Mouse (Mus musculus) kidney, adult 2 months (tissue): ENCODE measurements at regions not wholly inside any gene's neighbourhood (a gene's known extent, or its start where the extent isn't known, plus 50 kb on each side); places are given as distances from the start of the nearest gene placed in this dataset.
A peak's percentile ranks its signal among the peaks of the same experiment; 100 is the strongest.

ENCODE experiments used
- DNase-seq: peaks from one replicate; pipeline ENCODE4 v3.0.0; 2021
- H3K27ac ChIP-seq: fragments of 200-500 bp; 2 replicates; pipeline ENCODE4 v1.5.1; 2012; ENCODE audit warnings: low read depth, low read length, control low read depth, inconsistent platforms; ENCODE audit not compliant: insufficient read depth
- H3K27me3 ChIP-seq: fragments of 200-500 bp; replicated peaks from 2 replicates; pipeline ENCODE4 v1.6.1; 2012; ENCODE audit warnings: mild to moderate bottlenecking, moderate library complexity, low read length, inconsistent platforms; ENCODE audit not compliant: control insufficient read depth, insufficient read depth
- H3K36me3 ChIP-seq: fragments of 200-500 bp; 2 replicates; pipeline ENCODE4 v1.6.1; 2012; ENCODE audit warnings: mild to moderate bottlenecking, moderate library complexity, low read length, inconsistent platforms; ENCODE audit not compliant: control insufficient read depth, insufficient read depth
- H3K4me1 ChIP-seq: fragments of 200-500 bp; 2 replicates; pipeline ENCODE4 v1.6.1; 2011; ENCODE audit warnings: low read length; ENCODE audit not compliant: control insufficient read depth, insufficient read depth
- H3K4me3 ChIP-seq: fragments of 200-500 bp; 2 replicates; pipeline ENCODE4 v1.5.1; 2011; ENCODE audit warnings: mild to moderate bottlenecking, low read depth, low read length, control low read depth; ENCODE audit not compliant: insufficient read depth
- CTCF ChIP-seq: fragments of 200-500 bp; conservative IDR thresholded peaks from 2 replicates; pipeline ENCODE4 v1.5.1; 2011; ENCODE audit warnings: low read depth, mild to moderate bottlenecking, control low read depth, low read length, moderate library complexity, mixed read lengths; ENCODE audit not compliant: insufficient read depth, insufficient read length
- POLR2A ChIP-seq: fragments of 200-500 bp; IDR thresholded peaks from one replicate; pipeline ENCODE4 v1.6.1; 2011; ENCODE audit warnings: low read depth, low read length, control low read depth
- WGBS: fragments of 180-500 bp; shearing (Covaris S2); methylation state at CpG from one replicate; pipeline ENCODE4 v1.1.7; 2018; 5-methylcytosine and 5-hydroxymethylcytosine counted together

GRCm38 (mm10) chr1:163574409-163575161 lies 150.4 kb downstream of the Mettl11b start:
- no peaks in the 10 kb centered on the region for H3K36me3 ChIP-seq
- no peak overlapping the region for H3K4me3 ChIP-seq
- H3K27me3 ChIP-seq = no peaks in the 10 kb centered on the region
- TF ChIP-seq POLR2A = no peak
- TF ChIP-seq CTCF = no peak
- no peak overlapping the region for H3K27ac ChIP-seq
- DNase-seq = no peak
- WGBS = 56% methylated on average over 16 of the region's 16 CpGs
- no peaks in the 10 kb centered on the region for H3K4me1 ChIP-seq

- DNase-seq = no peak
- Histone ChIP-seq H3K4me3 (no peak overlapping the region), H3K27ac (no peak overlapping the region), H3K4me1 (no peaks in the 10 kb centered on the region), H3K36me3 (no peaks in the 10 kb centered on the region), H3K27me3 (no peaks in the 10 kb centered on the region)
- TF ChIP-seq POLR2A = no peak
- no peak for TF ChIP-seq CTCF
- 100% methylated on average over 1 of the region's 1 CpGs for WGBS
These were observed 151.5 kb downstream of the Mettl11b start for GRCm38 (mm10) chr1:163573533-163573932.

GRCm38 (mm10) chr1:163563791-163564190 lies 160.3 kb upstream of the Gorab start:
- TF ChIP-seq CTCF (no peak), POLR2A (no peak)
- 65% methylated on average over 1 of the region's 1 CpGs for WGBS
- peak; percentile 7 for DNase-seq
- no peaks in the 10 kb centered on the region for H3K36me3 ChIP-seq
- no peaks in the 10 kb centered on the region for H3K27me3 ChIP-seq
- H3K27ac ChIP-seq = no peak overlapping the region
- H3K4me1 ChIP-seq = no peaks in the 10 kb centered on the region
- H3K4me3 ChIP-seq = no peak overlapping the region

GRCm38 (mm10) chr1:163563064-163563463 lies 159.6 kb upstream of the Gorab start:
- TF ChIP-seq CTCF (no peak), POLR2A (no peak)
- no peaks in the 10 kb centered on the region for H3K36me3 ChIP-seq
- DNase-seq = no peak
- H3K4me3 ChIP-seq = no peak overlapping the region
- WGBS = 94% methylated on average over 2 of the region's 2 CpGs
- no peaks in the 10 kb centered on the region for H3K4me1 ChIP-seq
- no peak overlapping the region for H3K27ac ChIP-seq
- H3K27me3 ChIP-seq = no peaks in the 10 kb centered on the region

GRCm38 (mm10) chr1:163562166-163562733 lies 158.8 kb upstream of the Gorab start:
- H3K27me3 ChIP-seq = no peaks in the 10 kb centered on the region
- H3K4me1 ChIP-seq = no peaks in the 10 kb centered on the region
- H3K36me3 ChIP-seq = no peaks in the 10 kb centered on the region
- WGBS = 47% methylated on average over 4 of the region's 4 CpGs
- DNase-seq = peak; percentile 13
- H3K4me3 ChIP-seq = no peak overlapping the region
- H3K27ac ChIP-seq = no peak overlapping the region
- TF ChIP-seq CTCF (no peak), POLR2A (no peak)

- H3K36me3 ChIP-seq = no peaks in the 10 kb centered on the region
- H3K4me1 ChIP-seq = no peaks in the 10 kb centered on the region
- 60% methylated on average over 5 of the region's 5 CpGs for WGBS
These were observed 157.5 kb upstream of the Gorab start for GRCm38 (mm10) chr1:163561016-163561415.

GRCm38 (mm10) chr1:163560276-163560943 lies 156.9 kb upstream of the Gorab start:
- Histone ChIP-seq H3K36me3 (no peaks in the 10 kb centered on the region), H3K4me3 (no peak overlapping the region), H3K27ac (no peak overlapping the region), H3K4me1 (no peaks in the 10 kb centered on the region), H3K27me3 (no peaks in the 10 kb centered on the region)
- WGBS = 71% methylated on average over 8 of the region's 8 CpGs
- TF ChIP-seq CTCF (no peak), POLR2A (no peak)
- DNase-seq = peak; percentile 6

More at GRCm38 (mm10) chr1:163561016-163561415, 157.5 kb upstream of the Gorab start:
- H3K4me3 ChIP-seq = no peak overlapping the region
- no peaks in the 10 kb centered on the region for H3K27me3 ChIP-seq
- H3K27ac ChIP-seq = no peak overlapping the region
- DNase-seq = no peak
- TF ChIP-seq CTCF = no peak
- TF ChIP-seq POLR2A = no peak
